Mouse (Mus musculus): ENCODE measurements around the gene Tnfrsf11a.

- TF ChIP-seq REST (IDR thresholded peaks at IDR 0.05; ENCODE audit: insufficient read depth, insufficient read length) (no peak), E2F4 (IDR thresholded peaks at IDR 0.05; ENCODE audit: insufficient read depth) (no peak), MAX (IDR thresholded peaks at IDR 0.05; ENCODE audit: low read depth) (no peak), CEBPB (IDR thresholded peaks at IDR 0.05; ENCODE audit: insufficient read depth, poor library complexity, severe bottlenecking) (no peak), POLR2A (IDR thresholded peaks at IDR 0.05; ENCODE audit: insufficient read length, low read depth) (no peak)
These were observed 32.6 kb downstream of the Tnfrsf11a start for GRCm38 (mm10) chr1:105812960-105813708.
